Mouse (Mus musculus) midbrain, embryonic 16.5 days (tissue): Measurements from ENCODE around the gene Elf2. TPM values are rescaled to one million over a fixed set of nuclear protein-coding genes. Genes with fewer than 3 reads are reported as not detected.

Source experiments
- ATAC-seq: fragments of 200-750 bp; cut with Nextera tagmentation; 2 replicates; pipeline ENCODE4 v1.8.0; 2017; ENCODE audit warnings: moderate TSS enrichment
- H3K27ac ChIP-seq: fragments of 300-500 bp; sonication (generic); 2 replicates; pipeline ENCODE4 v1.5.1; 2014; ENCODE audit warnings: mild to moderate bottlenecking, low read length, mixed read lengths
- H3K27me3 ChIP-seq: fragments of 300-500 bp; sonication (generic); 2 replicates; pipeline ENCODE4 v1.6.1; 2014; ENCODE audit warnings: low read depth, low read length, mixed read lengths; ENCODE audit not compliant: control insufficient read depth, insufficient read depth
- H3K36me3 ChIP-seq: fragments of 300-500 bp; sonication (generic); 2 replicates; pipeline ENCODE4 v1.6.1; 2014; ENCODE audit warnings: mild to moderate bottlenecking, low read length, moderate library complexity, mixed read lengths; ENCODE audit not compliant: control insufficient read depth, insufficient read depth
- H3K4me1 ChIP-seq: fragments of 300-500 bp; sonication (generic); 2 replicates; pipeline ENCODE4 v1.6.1; 2014; ENCODE audit warnings: mild to moderate bottlenecking, low read length, mixed read lengths; ENCODE audit not compliant: control insufficient read depth, insufficient read depth
- H3K4me2 ChIP-seq: fragments of 300-500 bp; sonication (generic); 2 replicates; pipeline ENCODE4 v1.6.1; 2014; ENCODE audit warnings: mild to moderate bottlenecking, low read length, mixed read lengths
- H3K4me3 ChIP-seq: fragments of 300-500 bp; sonication (generic); 2 replicates; pipeline ENCODE4 v1.5.1; 2014; ENCODE audit warnings: low read depth, mild to moderate bottlenecking, low read length, moderate library complexity, mixed read lengths
- H3K9ac ChIP-seq: fragments of 300-500 bp; sonication (generic); 2 replicates; pipeline ENCODE4 v1.6.1; 2014; ENCODE audit warnings: low read depth, low read length, mixed read lengths
- H3K9me3 ChIP-seq: fragments of 300-500 bp; sonication (generic); replicated peaks from 2 replicates; pipeline ENCODE4 v1.6.1; 2014; ENCODE audit warnings: mild to moderate bottlenecking, low read length, mixed read lengths; ENCODE audit not compliant: control insufficient read depth, poor library complexity, severe bottlenecking
- WGBS: fragments of 180-500 bp; shearing (Covaris S2); extraction: QIAGEN DNeasy Blood & Tissue Kit; methylation state at CpG from one replicate; pipeline ENCODE4 v1.1.7; 2014; 5-methylcytosine and 5-hydroxymethylcytosine counted together
- polyA plus RNA-seq: library from polyadenylated mRNA; unstranded; fragments of >200 nt; fragmentation: Nextera tagmentation; extraction: Ambion mirVana; gene quantifications from 2 replicates; pipeline ENCODE4 v1.2.1, GENCODE M21; 2015

Elf2 gene
- polyA plus RNA-seq, 1 experiment from 2014 or later: 27.7 TPM

GRCm38 (mm10) chr3:51378665-51378946 lies 38.1 kb upstream of the Elf2 start:
- H3K4me1 ChIP-seq: no peaks in the 10 kb centered on the region; the same call in 1 of the 2 replicates
- no peaks in the 10 kb centered on the region for H3K36me3 ChIP-seq
- H3K9ac ChIP-seq: no peak overlapping the region
- no peaks in the 10 kb centered on the region for H3K9me3 ChIP-seq
- H3K27ac ChIP-seq: no peak overlapping the region
- no peak overlapping the region; the same call in 1 of the 2 replicates for H3K4me2 ChIP-seq
- H3K27me3 ChIP-seq: no peaks in the 10 kb centered on the region
- ATAC-seq: no peak
- no peak overlapping the region for H3K4me3 ChIP-seq
- WGBS: 90% methylated on average over 3 of the region's 3 CpGs

GRCm38 (mm10) chr3:51377878-51378664 lies 37.6 kb upstream of the Elf2 start:
- Histone ChIP-seq H3K9ac (no peak overlapping the region), H3K9me3 (no peaks in the 10 kb centered on the region), H3K4me1 (no peaks in the 10 kb centered on the region), H3K4me3 (peak overlapping the region; percentile 7; the same call in 1 of the 2 replicates), H3K27ac (no peak overlapping the region), H3K27me3 (no peaks in the 10 kb centered on the region), H3K4me2 (peak overlapping the region; percentile 46), H3K36me3 (no peaks in the 10 kb centered on the region)
- WGBS: 44% methylated on average over 31 of the region's 31 CpGs
- no peak for ATAC-seq

GRCm38 (mm10) chr3:51375307-51376265 lies 35.1 kb upstream of the Elf2 start:
- H3K9me3 ChIP-seq: no peaks in the 10 kb centered on the region
- H3K27ac ChIP-seq: no peak overlapping the region
- no peak overlapping the region for H3K4me3 ChIP-seq
- no peaks in the 10 kb centered on the region for H3K4me1 ChIP-seq
- no peak overlapping the region for H3K4me2 ChIP-seq
- no peaks in the 10 kb centered on the region for H3K27me3 ChIP-seq
- 84% methylated on average over 19 of the region's 19 CpGs for WGBS
- no peak for ATAC-seq
- H3K36me3 ChIP-seq: no peaks in the 10 kb centered on the region
- no peak overlapping the region for H3K9ac ChIP-seq

- 75% methylated on average over 5 of the region's 5 CpGs for WGBS
- H3K4me3 ChIP-seq: no peak overlapping the region
Observed at GRCm38 (mm10) chr3:51373544-51373943, 33.1 kb upstream of the Elf2 start.

GRCm38 (mm10) chr3:51372883-51373282 lies 32.4 kb upstream of the Elf2 start:
- no peak for ATAC-seq

More at GRCm38 (mm10) chr3:51373544-51373943, 33.1 kb upstream of the Elf2 start:
- H3K36me3 ChIP-seq: no peaks in the 10 kb centered on the region
- H3K27me3 ChIP-seq: no peaks in the 10 kb centered on the region
- H3K4me2 ChIP-seq: no peak overlapping the region
- no peaks in the 10 kb centered on the region for H3K9me3 ChIP-seq
- no peak overlapping the region for H3K9ac ChIP-seq
- no peak overlapping the region for H3K27ac ChIP-seq
- no peak for ATAC-seq
- H3K4me1 ChIP-seq: no peaks in the 10 kb centered on the region

GRCm38 (mm10) chr3:51371826-51372225 lies 31.4 kb upstream of the Elf2 start:
- ATAC-seq: no peak
- no peak overlapping the region for H3K4me2 ChIP-seq
- 63% methylated on average over 2 of the region's 2 CpGs for WGBS

More at GRCm38 (mm10) chr3:51372883-51373282, 32.4 kb upstream of the Elf2 start:
- WGBS: 79% methylated on average over 5 of the region's 5 CpGs
- Histone ChIP-seq H3K9me3 (no peaks in the 10 kb centered on the region), H3K27ac (no peak overlapping the region), H3K27me3 (no peaks in the 10 kb centered on the region), H3K4me2 (no peak overlapping the region), H3K4me3 (no peak overlapping the region), H3K36me3 (no peaks in the 10 kb centered on the region), H3K9ac (no peak overlapping the region), H3K4me1 (no peaks in the 10 kb centered on the region)

GRCm38 (mm10) chr3:51368011-51368410 lies 27.5 kb upstream of the Elf2 start:
- WGBS: 86% methylated on average over 4 of the region's 4 CpGs
- no peaks in the 10 kb centered on the region for H3K36me3 ChIP-seq
- no peak for ATAC-seq
- no peak overlapping the region for H3K4me2 ChIP-seq
- H3K27me3 ChIP-seq: 0 out of 2 replicates have a peak, but pooled peaks cover 3% of the 10 kb centered on the region
- H3K27ac ChIP-seq: no peak overlapping the region
- H3K9ac ChIP-seq: no peak overlapping the region
- H3K4me3 ChIP-seq: no peak overlapping the region
- H3K4me1 ChIP-seq: peaks cover 5% of the 10 kb centered on the region
- no peaks in the 10 kb centered on the region for H3K9me3 ChIP-seq

More at GRCm38 (mm10) chr3:51371826-51372225, 31.4 kb upstream of the Elf2 start:
- Histone ChIP-seq H3K4me1 (no peaks in the 10 kb centered on the region), H3K36me3 (no peaks in the 10 kb centered on the region), H3K9me3 (no peaks in the 10 kb centered on the region), H3K9ac (no peak overlapping the region), H3K27me3 (no peaks in the 10 kb centered on the region), H3K4me3 (no peak overlapping the region), H3K27ac (no peak overlapping the region)

GRCm38 (mm10) chr3:51366926-51367325 lies 26.5 kb upstream of the Elf2 start:
- Histone ChIP-seq H3K4me2 (no peak overlapping the region), H3K27ac (no peak overlapping the region), H3K27me3 (0 out of 2 replicates have a peak, but pooled peaks cover 3% of the 10 kb centered on the region), H3K9me3 (no peaks in the 10 kb centered on the region), H3K4me1 (peaks cover 5% of the 10 kb centered on the region), H3K4me3 (no peak overlapping the region), H3K36me3 (no peaks in the 10 kb centered on the region), H3K9ac (no peak overlapping the region)
- no peak for ATAC-seq
- WGBS: 57% methylated on average over 4 of the region's 4 CpGs

- peak overlapping the region; percentile 75 for H3K4me2 ChIP-seq
- H3K27ac ChIP-seq: no peak overlapping the region
- no peaks in the 10 kb centered on the region for H3K36me3 ChIP-seq
- 10% methylated on average over 3 of the region's 3 CpGs for WGBS
- peak overlapping the region; percentile 40 for H3K4me3 ChIP-seq
- H3K4me1 ChIP-seq: peaks cover 5% of the 10 kb centered on the region
- H3K9me3 ChIP-seq: no peaks in the 10 kb centered on the region
- peak overlapping the region; percentile 61 for H3K9ac ChIP-seq
- peaks cover 7% of the 10 kb centered on the region for H3K27me3 ChIP-seq
- ATAC-seq: no peak; the same call in none of the 2 replicates
Observed at GRCm38 (mm10) chr3:51365517-51365882, 25.0 kb upstream of the Elf2 start.
